Comparison of ENCODE assay signal across 12 mouse cellular contexts in genomic region chr11:72044231-72044630, GRCm38 (mm10). TPM values are rescaled to one million over a fixed set of nuclear protein-coding genes. Genes with fewer than 3 reads are reported as not detected.
DNase-seq lines count a peak whose midpoint lies in the region; ATAC-seq and TF ChIP-seq lines count a peak whose summit lies in the region.
"Had no signal": no experiment of that assay in that cellular context is flagged by ENCODE, and none has a peak within 500 bp of the region (broad histone marks: within the 10 kb centered on the region; RNA-seq: fewer than 3 reads in every experiment).

No protein-coding gene starts in this region.

- 95% methylated on average over 3 of the region's 3 CpGs for WGBS in hindbrain, embryonic 11.5 days
- WGBS in hindbrain, postnatal 0 days, result 70% methylated on average over 3 of the region's 3 CpGs
- 89% methylated on average over 3 of the region's 3 CpGs for WGBS in midbrain, embryonic 10.5 days
- WGBS in midbrain, embryonic 15.5 days, result 89% methylated on average over 3 of the region's 3 CpGs
- 82% methylated on average over 3 of the region's 3 CpGs for WGBS in midbrain, embryonic 13.5 days

- DNase-seq in adrenal gland, adult 8-10 months, result peak; percentile 31
- no peak for DNase-seq in adrenal gland, postnatal 25 days
- DNase-seq in hindbrain, embryonic 11.5 days (ENCODE audit: low spot score), result no peak
- DNase-seq in hindbrain, postnatal 0 days (ENCODE audit: low spot score), result no peak
- no peak for DNase-seq in midbrain, embryonic 10.5 days (ENCODE audit: low spot score)
- DNase-seq in left cerebral cortex, postnatal 10 days (ENCODE audit: extremely low spot score in 1 of 2, low spot score in 2 of 2), result no peak
- DNase-seq: cerebellum, adult 18-20 months had no signal

- no peak for ATAC-seq in hindbrain, embryonic 11.5 days (ENCODE audit: low FRiP score)
- no peak for ATAC-seq in hindbrain, postnatal 0 days
- ATAC-seq in midbrain, embryonic 15.5 days (replicated peaks), result no peak
- no peak for ATAC-seq in midbrain, embryonic 13.5 days
- ATAC-seq: inflammation-experienced regulatory T-cells, adult 6 months had no signal

- no peaks in the 10 kb centered on the region for H3K27me3 ChIP-seq in hindbrain, embryonic 11.5 days (ENCODE audit: control insufficient read depth, insufficient read depth, low read length)
- no peaks in the 10 kb centered on the region for H3K27me3 ChIP-seq in hindbrain, postnatal 0 days (ENCODE audit: insufficient read depth, low read length)
- peaks cover 11% of the 10 kb centered on the region for H3K27me3 ChIP-seq in midbrain, embryonic 10.5 days (ENCODE audit: low read depth, poor library complexity, severe bottlenecking)
- peaks cover 2% of the 10 kb centered on the region; the same call in 1 of the 2 replicates for H3K27me3 ChIP-seq in midbrain, embryonic 15.5 days (replicated peaks)
- peaks cover under 1% of the 10 kb centered on the region for H3K27me3 ChIP-seq in midbrain, embryonic 13.5 days

- peak overlapping the region; percentile 55; the same call in 1 of the 2 replicates for H3K4me2 ChIP-seq in hindbrain, embryonic 11.5 days (replicated peaks; ENCODE audit: low read depth, low read length)
- H3K4me2 ChIP-seq in hindbrain, postnatal 0 days (ENCODE audit: low read depth, low read length), result no peak overlapping the region
- H3K4me2 ChIP-seq in midbrain, embryonic 15.5 days, result no peak overlapping the region
- H3K4me2 ChIP-seq in midbrain, embryonic 13.5 days (replicated peaks), result peak overlapping the region; percentile 87; the same call in 1 of the 2 replicates

- intact Hi-C loops in left cerebral cortex, postnatal 10 days (cut with DNase I), result no loop called here

- H3K27ac ChIP-seq in hindbrain, embryonic 11.5 days (ENCODE audit: low read depth, low read length), result no peak overlapping the region
- no peak overlapping the region for H3K27ac ChIP-seq in hindbrain, postnatal 0 days
- no peak overlapping the region for H3K27ac ChIP-seq in midbrain, embryonic 10.5 days (replicated peaks)
- no peak overlapping the region for H3K27ac ChIP-seq in midbrain, embryonic 15.5 days
- H3K27ac ChIP-seq in midbrain, embryonic 13.5 days, result no peak overlapping the region

- H3K4me3 ChIP-seq in hindbrain, embryonic 11.5 days (ENCODE audit: low read depth, low read length), result no peak overlapping the region
- H3K4me3 ChIP-seq in hindbrain, postnatal 0 days (ENCODE audit: low read length), result no peak overlapping the region
- H3K4me3 ChIP-seq in midbrain, embryonic 10.5 days, result peak overlapping the region; percentile 80
- H3K4me3 ChIP-seq in midbrain, embryonic 15.5 days, result no peak overlapping the region
- H3K4me3 ChIP-seq in midbrain, embryonic 13.5 days (replicated peaks), result peak overlapping the region; percentile 69; the same call in 1 of the 2 replicates

- H3K36me3 ChIP-seq in hindbrain, embryonic 11.5 days (ENCODE audit: control insufficient read depth, insufficient read depth, low read length), result peaks cover 6% of the 10 kb centered on the region; the same call in 1 of the 2 replicates
- H3K36me3 ChIP-seq in hindbrain, postnatal 0 days (ENCODE audit: insufficient read depth, low read length), result no peaks in the 10 kb centered on the region
- peaks cover 53% of the 10 kb centered on the region for H3K36me3 ChIP-seq in midbrain, embryonic 10.5 days
- no peaks in the 10 kb centered on the region for H3K36me3 ChIP-seq in midbrain, embryonic 15.5 days (replicated peaks)
- peaks cover 15% of the 10 kb centered on the region; the same call in 1 of the 2 replicates for H3K36me3 ChIP-seq in midbrain, embryonic 13.5 days
- H3K36me3 ChIP-seq: G1E had no signal

- peaks cover 9% of the 10 kb centered on the region; the same call in 1 of the 2 replicates for H3K4me1 ChIP-seq in hindbrain, embryonic 11.5 days (replicated peaks; ENCODE audit: control insufficient read depth, insufficient read depth, low read length)
- H3K4me1 ChIP-seq in hindbrain, postnatal 0 days (ENCODE audit: insufficient read depth, low read length), result peaks cover 19% of the 10 kb centered on the region
- peaks cover 60% of the 10 kb centered on the region for H3K4me1 ChIP-seq in midbrain, embryonic 10.5 days
- peaks cover 35% of the 10 kb centered on the region for H3K4me1 ChIP-seq in midbrain, embryonic 15.5 days
- peaks cover 50% of the 10 kb centered on the region for H3K4me1 ChIP-seq in midbrain, embryonic 13.5 days (replicated peaks)

- H3K9me3 ChIP-seq in hindbrain, embryonic 11.5 days (ENCODE audit: control insufficient read depth, low read length), result no peaks in the 10 kb centered on the region
- H3K9me3 ChIP-seq in hindbrain, postnatal 0 days (ENCODE audit: low read length), result no peaks in the 10 kb centered on the region
- H3K9me3 ChIP-seq in midbrain, embryonic 10.5 days (replicated peaks), result no peaks in the 10 kb centered on the region
- no peaks in the 10 kb centered on the region for H3K9me3 ChIP-seq in midbrain, embryonic 15.5 days
- H3K9me3 ChIP-seq in midbrain, embryonic 13.5 days, result no peaks in the 10 kb centered on the region

- H3K9ac ChIP-seq in hindbrain, embryonic 11.5 days (ENCODE audit: low read depth, low read length), result no peak overlapping the region
- H3K9ac ChIP-seq in hindbrain, postnatal 0 days (replicated peaks; ENCODE audit: low read length), result no peak overlapping the region
- H3K9ac ChIP-seq in midbrain, embryonic 15.5 days, result no peak overlapping the region
- no peak overlapping the region for H3K9ac ChIP-seq in midbrain, embryonic 13.5 days (replicated peaks)

- TF ChIP-seq CTCF in hindbrain, postnatal 0 days (IDR thresholded peaks at IDR 0.05; ENCODE audit: low read depth), result no peak

RNA-seq across cellular contexts. Expression of gene Pimreg, which starts 2.4 kb away (rescaled TPM):
- 1 to 10 TPM; 1.6 to 4.4 (median 2.1) TPM for total RNA-seq in adrenal gland, adult 8-10 months (2022)
- total RNA-seq in adrenal gland, postnatal 25 days (2021), result 8.4 and 13.2 TPM in 2 replicates
- polyA plus RNA-seq in hindbrain, embryonic 11.5 days (2014; fragmentation: Nextera tagmentation; extraction: Ambion mirVana), result 158 and 171 TPM in 2 replicates
- 18.7 and 22.8 TPM in 2 replicates for total RNA-seq in hindbrain, postnatal 0 days (2014; rRNA removed)
- polyA plus RNA-seq in hindbrain, postnatal 0 days (2015; fragmentation: Nextera tagmentation; extraction: Ambion mirVana), result 23.9 and 27.8 TPM in 2 replicates
- polyA plus RNA-seq in midbrain, embryonic 10.5 days (2016; fragmentation: Nextera tagmentation; extraction: Ambion mirVana), result 251 and 280 TPM in 2 replicates
- 28.3 and 31.9 TPM in 2 replicates for polyA plus RNA-seq in midbrain, embryonic 15.5 days (2015; fragmentation: Nextera tagmentation; extraction: Ambion mirVana)
- polyA plus RNA-seq in midbrain, embryonic 13.5 days (2015; fragmentation: Nextera tagmentation; extraction: Ambion mirVana), result 79.0 and 80.7 TPM in 2 replicates
- total RNA-seq in left cerebral cortex, postnatal 10 days (2021), result 1 to 10 TPM; 2.8 to 3.7 TPM
- total RNA-seq: G1E; gastrocnemius, adult 8-10 months had no signal
- polyA plus RNA-seq: G1E had no signal

RNA-seq across cellular contexts. Expression of gene Aipl1, which starts 6.9 kb away (rescaled TPM):
- total RNA-seq in adrenal gland, adult 8-10 months (2022), result not detected
- 0.18 TPM in 1 of 2 replicates, not detected in the other for total RNA-seq in adrenal gland, postnatal 25 days (2021)
- not detected in 2 replicates for polyA plus RNA-seq in hindbrain, embryonic 11.5 days (2014; fragmentation: Nextera tagmentation; extraction: Ambion mirVana)
- total RNA-seq in hindbrain, postnatal 0 days (2014; rRNA removed), result 0.07 TPM in 1 of 2 replicates, not detected in the other
- polyA plus RNA-seq in hindbrain, postnatal 0 days (2015; fragmentation: Nextera tagmentation; extraction: Ambion mirVana), result 0.34 and 0.42 TPM in 2 replicates
- polyA plus RNA-seq in midbrain, embryonic 10.5 days (2016; fragmentation: Nextera tagmentation; extraction: Ambion mirVana), result 0.67 and 0.97 TPM in 2 replicates
- polyA plus RNA-seq in midbrain, embryonic 15.5 days (2015; fragmentation: Nextera tagmentation; extraction: Ambion mirVana), result 0.45 and 0.49 TPM in 2 replicates
- 0.43 and 0.63 TPM in 2 replicates for polyA plus RNA-seq in midbrain, embryonic 13.5 days (2015; fragmentation: Nextera tagmentation; extraction: Ambion mirVana)
- total RNA-seq in left cerebral cortex, postnatal 10 days (2021), result under 1 TPM in 1 of 2 experiments, not detected in 1; 0.24 TPM
- total RNA-seq: gastrocnemius, adult 8-10 months had no signal
- polyA plus RNA-seq: G1E had no signal

Comparison
In these comparisons a context has a peak if more than half of its experiments do, and no peak if none do; other contexts are left out.
1. H3K4me2 ChIP-seq: peak in hindbrain, embryonic 11.5 days (single experiment) and midbrain, embryonic 13.5 days (single experiment); none in hindbrain, postnatal 0 days (single experiment) and midbrain, embryonic 15.5 days (single experiment).
2. H3K4me3 ChIP-seq: peak in midbrain, embryonic 10.5 days (single experiment) and midbrain, embryonic 13.5 days (single experiment); none in hindbrain, embryonic 11.5 days (single experiment), hindbrain, postnatal 0 days (single experiment) and midbrain, embryonic 15.5 days (single experiment).